Mouse (Mus musculus) neural tube, embryonic 12.5 days (tissue): ENCODE results near the gene Fbxw9. TPM values are rescaled to one million over a fixed set of nuclear protein-coding genes. Genes with fewer than 3 reads are reported as not detected.

Experiments
- ATAC-seq: fragments of 200-750 bp; cut with Nextera tagmentation; 2 replicates; pipeline ENCODE4 v1.8.0; 2017; ENCODE audit warnings: low read depth, mild to moderate bottlenecking, moderate TSS enrichment, moderate library complexity; ENCODE audit not compliant: low FRiP score
- H3K27ac ChIP-seq: fragments of 300-500 bp; sonication (generic); 2 replicates; pipeline ENCODE4 v1.5.1; 2016
- H3K27me3 ChIP-seq: fragments of 300-500 bp; sonication (generic); replicated peaks from 2 replicates; pipeline ENCODE4 v1.6.1; 2016; ENCODE audit warnings: mild to moderate bottlenecking
- H3K36me3 ChIP-seq: fragments of 300-500 bp; sonication (generic); 2 replicates; pipeline ENCODE4 v1.6.1; 2016; ENCODE audit warnings: mild to moderate bottlenecking
- H3K4me1 ChIP-seq: fragments of 300-500 bp; sonication (generic); 2 replicates; pipeline ENCODE4 v1.6.1; 2016
- H3K4me2 ChIP-seq: fragments of 300-500 bp; sonication (generic); replicated peaks from 2 replicates; pipeline ENCODE4 v1.6.1; 2016; ENCODE audit warnings: mild to moderate bottlenecking
- H3K4me3 ChIP-seq: fragments of 300-500 bp; sonication (generic); 2 replicates; pipeline ENCODE4 v1.5.1; 2016
- H3K9ac ChIP-seq: fragments of 300-500 bp; sonication (generic); 2 replicates; pipeline ENCODE4 v1.6.1; 2016; ENCODE audit warnings: mild to moderate bottlenecking
- H3K9me3 ChIP-seq: fragments of 300-500 bp; sonication (generic); 2 replicates; pipeline ENCODE4 v1.6.1; 2016; ENCODE audit warnings: mild to moderate bottlenecking
- WGBS: fragments of 180-500 bp; shearing (Covaris S2); methylation state at CpG from one replicate; pipeline ENCODE4 v1.1.7; 2016; 5-methylcytosine and 5-hydroxymethylcytosine counted together
- polyA plus RNA-seq: library from polyadenylated mRNA; unstranded; fragments of >200 nt; fragmentation: Nextera tagmentation; extraction: Ambion mirVana; gene quantifications from 2 replicates; pipeline ENCODE4 v1.2.1, GENCODE M21; 2016

Fbxw9 gene
- polyA plus RNA-seq, 1 experiment from 2014 or later: 40.5 TPM

GRCm38 (mm10) chr8:85043619-85044018, 16.2 kb upstream of the Fbxw9 start:
- ATAC-seq: no peak
- H3K27me3 ChIP-seq: no peaks in the 10 kb centered on the region
- no peak overlapping the region for H3K27ac ChIP-seq
- H3K9ac ChIP-seq: no peak overlapping the region
- 96% methylated on average over 6 of the region's 6 CpGs for WGBS
- no peak overlapping the region for H3K4me2 ChIP-seq
- no peak overlapping the region for H3K4me3 ChIP-seq
- H3K36me3 ChIP-seq: peaks cover 80% of the 10 kb centered on the region
- peaks cover 7% of the 10 kb centered on the region for H3K4me1 ChIP-seq
- no peaks in the 10 kb centered on the region for H3K9me3 ChIP-seq

DNA sequence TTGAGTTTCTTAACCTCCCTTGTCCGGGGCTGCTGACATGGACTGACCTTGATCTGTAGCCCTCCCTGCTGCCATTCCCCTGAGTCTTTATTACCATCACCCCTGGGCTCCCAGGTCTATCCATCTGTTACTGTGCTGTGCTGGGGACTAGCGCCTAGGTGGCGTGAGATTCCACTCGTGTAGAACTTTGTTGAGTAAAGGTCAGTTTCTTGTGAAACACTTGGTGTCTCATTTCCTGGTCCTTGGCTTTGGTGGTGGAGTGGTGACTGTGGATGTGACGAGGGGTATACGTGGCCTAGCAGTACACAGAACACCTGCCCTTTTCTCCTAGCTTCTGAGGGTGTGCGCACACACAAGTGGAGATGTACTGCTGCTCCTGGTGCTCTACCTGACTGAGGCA, 2.5 kb upstream of the Fbxw9 start:
- WGBS: 84% methylated on average over 7 of the region's 7 CpGs
- no peaks in the 10 kb centered on the region for H3K9me3 ChIP-seq
- H3K36me3 ChIP-seq: peaks cover 50% of the 10 kb centered on the region
- no peak overlapping the region for H3K4me2 ChIP-seq
- H3K4me3 ChIP-seq: no peak overlapping the region
- H3K9ac ChIP-seq: no peak overlapping the region
- H3K27me3 ChIP-seq: no peaks in the 10 kb centered on the region
- ATAC-seq: no peak
- no peak overlapping the region for H3K27ac ChIP-seq
- peaks cover 17% of the 10 kb centered on the region for H3K4me1 ChIP-seq

GRCm38 (mm10) chr8:85062603-85063002, 2.7 kb downstream of the Fbxw9 start:
- over 99% methylated on average over 4 of the region's 4 CpGs for WGBS
- Histone ChIP-seq H3K36me3 (peaks cover 33% of the 10 kb centered on the region), H3K4me3 (no peak overlapping the region)

GRCm38 (mm10) chr8:85065213-85065612, 5.4 kb downstream of the Fbxw9 start:
- no peaks in the 10 kb centered on the region for H3K9me3 ChIP-seq
- 48% methylated on average over 2 of the region's 2 CpGs for whole genome bisulfite sequencing
- no peak overlapping the region for H3K4me2 ChIP-seq
- peaks cover 36% of the 10 kb centered on the region for H3K36me3 ChIP-seq
- no peaks in the 10 kb centered on the region for H3K27me3 ChIP-seq
- no peak overlapping the region for H3K4me3 ChIP-seq
- no peak overlapping the region for H3K27ac ChIP-seq
- no peak for ATAC-seq
- H3K4me1 ChIP-seq: peaks cover 17% of the 10 kb centered on the region
- no peak overlapping the region for H3K9ac ChIP-seq

More at GRCm38 (mm10) chr8:85062603-85063002, 2.7 kb downstream of the Fbxw9 start:
- no peak for ATAC-seq
- H3K27ac ChIP-seq: no peak overlapping the region
- H3K9ac ChIP-seq: no peak overlapping the region
- no peak overlapping the region for H3K4me2 ChIP-seq
- H3K4me1 ChIP-seq: peaks cover 17% of the 10 kb centered on the region
- no peaks in the 10 kb centered on the region for H3K27me3 ChIP-seq
- no peaks in the 10 kb centered on the region for H3K9me3 ChIP-seq

GRCm38 (mm10) chr8:85067155-85067554, 7.3 kb downstream of the Fbxw9 start:
- Histone ChIP-seq H3K4me2 (no peak overlapping the region), H3K27ac (no peak overlapping the region), H3K4me3 (no peak overlapping the region), H3K27me3 (no peaks in the 10 kb centered on the region), H3K4me1 (peaks cover 6% of the 10 kb centered on the region; the same call in 1 of the 2 replicates), H3K36me3 (peaks cover 32% of the 10 kb centered on the region), H3K9ac (no peak overlapping the region), H3K9me3 (no peaks in the 10 kb centered on the region)
- 98% methylated on average over 2 of the region's 2 CpGs for WGBS
- ATAC-seq: no peak

DNA sequence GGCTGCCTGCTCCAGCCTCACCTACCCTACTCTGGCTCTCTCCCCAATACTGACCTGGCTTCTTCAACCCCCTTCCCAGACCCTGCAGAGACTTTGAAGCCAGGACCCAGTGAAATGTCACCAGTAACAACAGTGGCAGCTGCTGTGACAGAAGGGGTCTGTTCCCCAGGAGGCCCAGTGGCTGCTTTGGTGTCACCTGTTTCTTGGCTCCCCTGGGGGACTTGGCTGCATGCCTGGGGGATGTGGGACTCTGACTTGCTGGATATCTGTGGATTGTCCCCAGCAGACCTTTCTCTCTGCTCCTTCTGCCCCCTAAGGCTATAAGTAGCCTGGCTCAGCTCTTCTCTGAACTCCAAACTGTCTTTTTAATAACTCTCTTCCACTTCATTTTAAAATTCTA, 8.1 kb downstream of the Fbxw9 start, which contains the start of gene Gm5741:
TSS of gene Gm5741 (minus strand) at position 1 of the 400 bp plus-strand sequence.
- no peak for ATAC-seq
- H3K27ac ChIP-seq: no peak within 1 kb of the TSS

GRCm38 (mm10) chr8:85071041-85071440, 11.2 kb downstream of the Fbxw9 start:
- Histone ChIP-seq H3K27ac (peak overlapping the region; percentile 90), H3K9me3 (no peaks in the 10 kb centered on the region), H3K36me3 (peaks cover 43% of the 10 kb centered on the region), H3K9ac (no peak overlapping the region), H3K4me3 (0 out of 2 replicates have a peak overlapping the region, but pooled peaks have one; percentile 90), H3K27me3 (no peaks in the 10 kb centered on the region), H3K4me2 (peak overlapping the region; percentile 70), H3K4me1 (peaks cover 15% of the 10 kb centered on the region; the same call in 1 of the 2 replicates)
- 82% methylated on average over 5 of the region's 5 CpGs for WGBS
- ATAC-seq: no peak

More for the DNA sequence above, 8.1 kb downstream of the Fbxw9 start, which contains the start of gene Gm5741:
- Histone ChIP-seq H3K9ac (no peak within 1 kb of the TSS), H3K9me3 (no peaks in the 10 kb centered on the region), H3K4me1 (peaks cover 12% of the 10 kb centered on the region; the same call in 1 of the 2 replicates), H3K36me3 (peaks cover 25% of the 10 kb centered on the region), H3K4me2 (no peak within 1 kb of the TSS), H3K27me3 (no peaks in the 10 kb centered on the region), H3K4me3 (no peak within 1 kb of the TSS)

DNA sequence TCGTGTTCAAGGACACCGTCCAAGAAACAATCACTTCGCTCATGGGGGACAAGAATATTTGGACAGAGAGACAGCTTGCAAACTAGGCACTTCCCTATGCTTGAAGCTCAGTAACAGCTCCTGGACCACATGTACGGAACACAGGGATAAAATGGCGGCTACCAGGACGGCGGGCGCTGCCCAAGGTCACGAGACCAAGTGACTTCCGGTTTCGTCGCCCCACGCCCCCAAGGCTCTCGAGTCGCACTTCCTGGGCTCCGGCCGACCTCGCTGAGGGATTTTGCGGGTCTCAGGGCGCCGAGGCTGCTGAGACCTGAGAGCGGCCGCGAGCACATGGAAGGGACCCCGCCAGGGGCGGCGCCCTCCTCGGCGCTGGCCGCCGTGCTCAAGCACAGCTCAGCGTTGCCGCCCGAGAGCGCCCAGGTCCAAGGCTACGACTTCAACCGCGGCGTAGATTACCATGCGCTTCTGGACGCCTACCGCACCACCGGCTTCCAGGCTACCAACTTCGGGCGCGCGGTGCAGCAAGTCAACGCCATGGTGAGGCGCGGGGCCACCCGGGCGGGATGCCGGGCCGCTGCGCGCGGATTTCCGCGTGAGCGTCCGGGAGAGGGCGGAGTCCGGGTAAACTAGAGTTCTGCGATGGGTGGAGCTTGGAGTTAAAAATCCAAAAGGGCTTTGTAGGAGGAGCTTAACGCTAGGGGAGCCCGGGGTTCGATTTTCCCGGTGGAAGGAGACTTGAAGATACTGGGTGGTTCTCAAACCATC, 11.8 kb downstream of the Fbxw9 start, which contains the start of gene Dhps:
TSS of gene Dhps (plus strand) at position 244 of the 768 bp plus-strand sequence.
- H3K27me3 ChIP-seq: no peaks in the 10 kb centered on the region
- under 1% methylated on average over 68 of the region's 68 CpGs for WGBS

DNA sequence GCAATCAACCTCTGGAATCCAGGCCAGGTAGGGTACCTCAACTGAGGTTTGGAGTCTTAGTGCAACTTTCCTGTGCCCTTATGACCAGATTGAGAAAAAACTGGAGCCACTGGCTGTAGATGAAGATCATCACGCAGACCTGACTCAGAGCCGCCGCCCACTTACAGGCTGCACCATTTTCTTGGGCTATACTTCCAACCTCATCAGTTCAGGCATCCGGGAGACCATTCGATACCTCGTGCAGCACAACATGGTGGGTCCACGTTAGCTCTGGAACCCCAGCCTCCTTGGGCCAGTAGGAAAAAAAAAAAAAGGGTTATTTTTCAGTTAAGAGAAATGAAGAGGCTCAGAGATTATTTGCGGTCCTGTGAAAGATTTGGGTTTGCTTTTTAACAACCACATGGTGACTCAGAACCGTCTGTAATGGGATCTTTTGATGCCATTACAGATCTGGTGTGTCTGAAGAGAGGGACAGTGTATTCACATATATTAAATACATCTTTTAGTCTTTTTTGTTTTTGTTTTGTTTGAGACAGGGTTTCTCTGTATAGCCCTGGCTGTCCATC, 12.6 kb downstream of the Fbxw9 start:
- no peak overlapping the region for H3K27ac ChIP-seq
- no peaks in the 10 kb centered on the region for H3K27me3 ChIP-seq
- H3K4me2 ChIP-seq: peak overlapping the region; percentile 70
- 38% methylated on average over 9 of the region's 9 CpGs for WGBS
- peak overlapping the region; percentile 79 for H3K9ac ChIP-seq
- peaks cover 18% of the 10 kb centered on the region for H3K4me1 ChIP-seq
- H3K9me3 ChIP-seq: no peaks in the 10 kb centered on the region
- no peak for ATAC-seq
- H3K4me3 ChIP-seq: peak overlapping the region; percentile 90
- H3K36me3 ChIP-seq: peaks cover 37% of the 10 kb centered on the region

More for the DNA sequence above, 11.8 kb downstream of the Fbxw9 start, which contains the start of gene Dhps:
- H3K27ac ChIP-seq: peak within 1 kb of the TSS; percentile 90
- no peaks in the 10 kb centered on the region for H3K9me3 ChIP-seq
- H3K4me1 ChIP-seq: peaks cover 15% of the 10 kb centered on the region; the same call in 1 of the 2 replicates
- peak within 1 kb of the TSS; percentile 90 for H3K4me3 ChIP-seq
- H3K36me3 ChIP-seq: peaks cover 43% of the 10 kb centered on the region
- H3K9ac ChIP-seq: peak within 1 kb of the TSS; percentile 79
- peak; percentile 91 for ATAC-seq
- peak within 1 kb of the TSS; percentile 70 for H3K4me2 ChIP-seq

- Histone ChIP-seq H3K4me1 (peaks cover 18% of the 10 kb centered on the region), H3K27me3 (no peaks in the 10 kb centered on the region), H3K27ac (no peak overlapping the region), H3K36me3 (peaks cover 36% of the 10 kb centered on the region), H3K9me3 (no peaks in the 10 kb centered on the region), H3K9ac (no peak overlapping the region), H3K4me2 (peak overlapping the region; percentile 70; the same call in 1 of the 2 replicates), H3K4me3 (no peak overlapping the region)
- 94% methylated on average over 15 of the region's 15 CpGs for WGBS
- no peak for ATAC-seq
Observed at GRCm38 (mm10) chr8:85073041-85073612, 13.3 kb downstream of the Fbxw9 start.

DNA sequence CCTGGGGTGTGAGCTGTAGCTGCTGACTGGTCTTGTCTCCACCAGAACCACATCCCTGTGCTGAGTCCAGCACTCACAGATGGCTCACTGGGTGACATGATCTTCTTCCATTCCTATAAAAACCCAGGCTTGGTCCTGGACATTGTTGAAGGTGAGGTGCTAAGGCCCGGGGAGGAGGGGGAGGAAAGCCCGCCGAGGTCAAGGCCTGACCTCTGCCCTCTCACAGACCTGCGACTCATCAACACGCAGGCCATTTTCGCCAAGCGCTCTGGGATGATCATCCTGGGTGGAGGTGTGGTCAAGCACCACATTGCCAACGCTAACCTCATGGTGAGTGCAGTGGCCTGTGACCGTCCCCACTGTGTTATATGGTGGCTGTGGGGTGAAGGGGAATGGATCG, 14.3 kb downstream of the Fbxw9 start:
- Histone ChIP-seq H3K9me3 (no peaks in the 10 kb centered on the region), H3K9ac (no peak overlapping the region), H3K4me3 (no peak overlapping the region), H3K36me3 (peaks cover 37% of the 10 kb centered on the region), H3K4me1 (peaks cover 18% of the 10 kb centered on the region), H3K27ac (no peak overlapping the region), H3K27me3 (no peaks in the 10 kb centered on the region), H3K4me2 (no peak overlapping the region)
- WGBS: 92% methylated on average over 10 of the region's 10 CpGs
- ATAC-seq: no peak

DNA sequence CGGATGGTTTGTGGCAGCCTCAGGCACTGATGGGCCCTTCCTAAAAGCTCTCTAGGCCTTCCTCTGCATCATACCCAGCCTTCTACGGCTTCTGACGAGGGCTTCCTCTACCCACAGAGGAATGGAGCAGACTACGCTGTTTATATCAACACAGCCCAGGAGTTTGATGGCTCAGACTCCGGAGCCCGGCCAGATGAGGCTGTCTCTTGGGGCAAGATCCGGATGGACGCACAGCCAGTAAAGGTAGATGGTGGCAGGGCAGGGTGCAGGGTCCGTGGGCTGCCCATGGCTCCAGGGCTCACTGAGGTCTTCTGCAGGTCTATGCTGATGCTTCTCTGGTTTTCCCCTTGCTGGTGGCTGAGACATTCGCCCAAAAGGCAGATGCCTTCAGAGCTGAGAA, 14.8 kb downstream of the Fbxw9 start:
- H3K27me3 ChIP-seq: no peaks in the 10 kb centered on the region
- H3K9me3 ChIP-seq: no peaks in the 10 kb centered on the region
- WGBS: 93% methylated on average over 10 of the region's 10 CpGs
- H3K4me2 ChIP-seq: no peak overlapping the region
- no peak overlapping the region for H3K27ac ChIP-seq
- peaks cover 37% of the 10 kb centered on the region for H3K36me3 ChIP-seq
- H3K4me1 ChIP-seq: peaks cover 21% of the 10 kb centered on the region
- H3K9ac ChIP-seq: no peak overlapping the region
- ATAC-seq: no peak
- no peak overlapping the region for H3K4me3 ChIP-seq
